Mouse (Mus musculus): ENCODE measurements around the gene 1700016K19Rik. TPM values are rescaled to one million over a fixed set of nuclear protein-coding genes. Genes with fewer than 3 reads are reported as not detected.
A peak's percentile ranks its signal among the peaks of the same experiment; 100 is the strongest.

Gene 1700016K19Rik
- total and polyA plus RNA-seq, 3 experiments, result 1.3 TPM; not detected in 2

- TF ChIP-seq POLR2A (IDR thresholded peaks at IDR 0.05; ENCODE audit: insufficient read depth, low read depth, low read length), result no peak
- no peak for TF ChIP-seq CTCF (IDR thresholded peaks at IDR 0.05)
- no peak for TF ChIP-seq EP300 (IDR thresholded peaks at IDR 0.05; ENCODE audit: insufficient read depth, low read depth, low read length)
- H3K27ac ChIP-seq, result no peak overlapping the region
- intact Hi-C loops (cut with DNase I), result no loop called here
Measured at GRCm38 (mm10) chr11:76050509-76050908, 50.8 kb downstream of the 1700016K19Rik start.

GRCm38 (mm10) chr11:76050967-76051512 lies 51.3 kb downstream of the 1700016K19Rik start:
- intact Hi-C loops (cut with DNase I), result no loop called here
- 70% methylated on average over 5 of the region's 5 CpGs for WGBS
- TF ChIP-seq CTCF (IDR thresholded peaks at IDR 0.05), result no peak
- Histone ChIP-seq H3K27ac (peak overlapping the region; percentile 23; the same call in 1 of the 2 replicates), H3K4me3 (no peak overlapping the region), H3K79me2 (replicated peaks; ENCODE audit: control insufficient read depth, insufficient read depth, low read length) (no peaks in the 10 kb centered on the region), H3K27me3 (ENCODE audit: control insufficient read depth, insufficient read depth, low read length) (no peaks in the 10 kb centered on the region), H3K9ac (ENCODE audit: low read depth, low read length) (no peak overlapping the region), H3K36me3 (ENCODE audit: control insufficient read depth, insufficient read depth, low read length) (no peaks in the 10 kb centered on the region), H3K4me1 (ENCODE audit: control insufficient read depth, insufficient read depth, low read length) (peaks cover 4% of the 10 kb centered on the region)
- no peak for DNase-seq

More at GRCm38 (mm10) chr11:76050509-76050908, 50.8 kb downstream of the 1700016K19Rik start:
- Histone ChIP-seq H3K9ac (ENCODE audit: low read depth, low read length) (no peak overlapping the region), H3K79me2 (replicated peaks; ENCODE audit: control insufficient read depth, insufficient read depth, low read length) (no peaks in the 10 kb centered on the region), H3K36me3 (ENCODE audit: control insufficient read depth, insufficient read depth, low read length) (no peaks in the 10 kb centered on the region), H3K4me1 (ENCODE audit: control insufficient read depth, insufficient read depth, low read length) (peaks cover 3% of the 10 kb centered on the region), H3K4me3 (no peak overlapping the region), H3K27me3 (ENCODE audit: control insufficient read depth, insufficient read depth, low read length) (no peaks in the 10 kb centered on the region)
- WGBS, result 51% methylated on average over 3 of the region's 3 CpGs
- no peak for DNase-seq

- Histone ChIP-seq H3K79me2 (replicated peaks; ENCODE audit: control insufficient read depth, insufficient read depth, low read length) (no peaks in the 10 kb centered on the region), H3K4me3 (no peak overlapping the region), H3K4me1 (ENCODE audit: control insufficient read depth, insufficient read depth, low read length) (peaks cover 5% of the 10 kb centered on the region), H3K27me3 (ENCODE audit: control insufficient read depth, insufficient read depth, low read length) (no peaks in the 10 kb centered on the region), H3K36me3 (ENCODE audit: control insufficient read depth, insufficient read depth, low read length) (no peaks in the 10 kb centered on the region), H3K27ac (no peak overlapping the region), H3K9ac (ENCODE audit: low read depth, low read length) (no peak overlapping the region)
- 88% methylated on average over 5 of the region's 5 CpGs for WGBS
- no peak for TF ChIP-seq EP300 (IDR thresholded peaks at IDR 0.05; ENCODE audit: insufficient read depth, low read depth, low read length)
- TF ChIP-seq POLR2A (IDR thresholded peaks at IDR 0.05; ENCODE audit: insufficient read depth, low read depth, low read length), result no peak
- no peak for TF ChIP-seq CTCF (IDR thresholded peaks at IDR 0.05)
- intact Hi-C loops (cut with DNase I), result no loop called here
- no peak for DNase-seq
Measured at GRCm38 (mm10) chr11:76052496-76052895, 52.8 kb downstream of the 1700016K19Rik start.

Other genes starting within 250 kb of the 1700016K19Rik start
- gene Doc2b, start 203.9 kb upstream of the 1700016K19Rik start, total RNA-seq (2021), result under 1 TPM; 0.52 to 0.61 TPM
- 0.14 and 0.41 TPM in 2 replicates for gene Doc2b, start 203.9 kb upstream of the 1700016K19Rik start, polyA plus RNA-seq (2012; rRNA removed)
- gene Rph3al, start 61.5 kb upstream of the 1700016K19Rik start, total RNA-seq (2021), result 10 to 100 TPM; 11.1 to 11.7 TPM
- gene Rph3al, start 61.5 kb upstream of the 1700016K19Rik start, polyA plus RNA-seq (2012; rRNA removed), result 5.9 and 6.6 TPM in 2 replicates
- gene Rflnb, start 27.9 kb downstream of the 1700016K19Rik start, total RNA-seq (2021), result 10 to 100 TPM; 30.7 to 36.7 TPM
- 18.5 and 34.4 TPM in 2 replicates for gene Rflnb, start 27.9 kb downstream of the 1700016K19Rik start, polyA plus RNA-seq (2012; rRNA removed)
- 10 to 100 TPM; 24.3 to 25.1 TPM for gene Vps53, start 179.7 kb downstream of the 1700016K19Rik start, total RNA-seq (2021)
- gene Vps53, start 179.7 kb downstream of the 1700016K19Rik start, polyA plus RNA-seq (2012; rRNA removed), result 16.4 and 20.5 TPM in 2 replicates
- 1 to 10 TPM; 2.0 to 3.0 TPM for gene Fam57a, start 179.8 kb downstream of the 1700016K19Rik start, total RNA-seq (2021)
- gene Fam57a, start 179.8 kb downstream of the 1700016K19Rik start, polyA plus RNA-seq (2012; rRNA removed), result 4.2 and 5.4 TPM in 2 replicates
- under 1 TPM in 1 of 2 experiments, not detected in 1; 0.43 TPM for gene Dbil5, start 217.7 kb downstream of the 1700016K19Rik start, total RNA-seq (2021)
- 0.73 and 1.2 TPM in 2 replicates for gene Dbil5, start 217.7 kb downstream of the 1700016K19Rik start, polyA plus RNA-seq (2012; rRNA removed)
- 1 to 10 TPM; 3.9 to 4.5 TPM for gene Gemin4, start 217.8 kb downstream of the 1700016K19Rik start, total RNA-seq (2021)
- gene Gemin4, start 217.8 kb downstream of the 1700016K19Rik start, polyA plus RNA-seq (2012; rRNA removed), result 2.3 and 3.8 TPM in 2 replicates
- gene Mrm3, start 243.8 kb downstream of the 1700016K19Rik start, total RNA-seq (2021), result 10 to 100 TPM; 21.8 to 23.4 TPM
- gene Mrm3, start 243.8 kb downstream of the 1700016K19Rik start, polyA plus RNA-seq (2012; rRNA removed), result 11.9 and 18.7 TPM in 2 replicates
- 10 to 100 TPM; 34.2 to 41.5 TPM for gene Glod4, start 243.8 kb downstream of the 1700016K19Rik start, total RNA-seq (2021)
- 12.0 and 26.7 TPM in 2 replicates for gene Glod4, start 243.8 kb downstream of the 1700016K19Rik start, polyA plus RNA-seq (2012; rRNA removed)

Measured in heart, adult 2 months (tissue).